Mouse (Mus musculus): ENCODE data around the gene Stxbp5l. TPM values are rescaled to one million over a fixed set of nuclear protein-coding genes. Genes with fewer than 3 reads are reported as not detected.
A peak's percentile ranks its signal among the peaks of the same experiment; 100 is the strongest.
"Not testable (repeated sequence)": the region's sequence is repeated elsewhere in the genome, so short reads cannot be mapped to it uniquely, and the experiment has no call there.

Gene Stxbp5l
- total and polyA plus RNA-seq, 2 experiments from 2014 or later, result 10.0 to 14.6 TPM

DNA sequence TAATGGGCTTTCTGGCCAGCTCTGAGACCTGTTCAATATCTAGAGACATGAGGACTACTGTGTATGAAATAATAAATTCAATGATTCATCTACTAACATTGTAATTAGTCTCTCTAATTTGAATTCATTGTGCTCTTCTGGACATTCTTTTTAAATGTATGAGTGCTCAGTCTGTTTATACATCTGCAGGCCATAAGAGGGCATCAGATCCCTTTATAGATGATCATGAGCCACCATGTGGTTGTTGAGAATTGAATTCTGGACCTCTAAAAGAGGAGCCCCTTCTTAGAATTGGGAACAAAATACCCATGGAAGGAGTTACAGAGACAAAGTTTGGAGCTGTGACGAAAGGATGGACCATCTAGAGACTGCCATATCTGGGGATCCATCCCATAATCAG, 92.2 kb downstream of the Stxbp5l start:
- 46% methylated on average over 1 of the region's 1 CpGs for WGBS
- peak; percentile 58 for TF ChIP-seq CTCF (IDR thresholded peaks at IDR 0.05; ENCODE audit: low read depth)
- Histone ChIP-seq H3K27ac (ENCODE audit: low read depth, low read length) (no peak overlapping the region), H3K4me1 (ENCODE audit: insufficient read depth) (no peaks in the 10 kb centered on the region), H3K9me3 (ENCODE audit: low read length) (no peaks in the 10 kb centered on the region), H3K36me3 (ENCODE audit: insufficient read depth) (no peaks in the 10 kb centered on the region), H3K9ac (no peak overlapping the region), H3K4me3 (ENCODE audit: low read depth, low read length) (no peak overlapping the region), H3K4me2 (ENCODE audit: low read depth) (no peak overlapping the region), H3K27me3 (ENCODE audit: insufficient read depth, low read length) (no peaks in the 10 kb centered on the region)
- DNase-seq (peak; percentile 30), ATAC-seq (peak; percentile 56; the same call in 1 of the 2 replicates)

DNA sequence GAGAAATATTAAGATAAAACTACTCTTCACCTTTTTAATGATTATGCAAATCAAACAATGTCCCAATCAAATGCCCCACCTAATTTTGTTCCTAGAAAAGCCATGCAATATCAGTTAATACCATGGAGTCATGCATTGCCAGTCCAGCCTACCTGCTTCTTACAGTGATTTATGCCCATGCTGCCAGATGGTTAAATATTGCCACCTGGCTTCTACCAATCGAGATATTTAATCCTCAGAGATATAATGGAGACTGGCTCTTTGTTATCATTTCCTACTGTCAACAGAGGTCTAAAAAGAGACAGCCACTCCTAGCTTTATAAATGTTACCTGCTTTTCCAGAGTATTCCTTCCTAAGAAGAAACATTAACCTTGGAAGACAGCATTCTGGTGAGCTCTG, 104.6 kb downstream of the Stxbp5l start:
- H3K9me3 ChIP-seq (ENCODE audit: low read length), result no peaks in the 10 kb centered on the region
- H3K4me3 ChIP-seq (ENCODE audit: low read depth, low read length), result no peak overlapping the region
- no peak overlapping the region for H3K9ac ChIP-seq
- H3K36me3 ChIP-seq (ENCODE audit: insufficient read depth), result no peaks in the 10 kb centered on the region
- TF ChIP-seq CTCF (IDR thresholded peaks at IDR 0.05; ENCODE audit: low read depth), result no peak
- no peak overlapping the region for H3K4me2 ChIP-seq (ENCODE audit: low read depth)
- no peak for DNase-seq
- 74% methylated on average over 1 of the region's 1 CpGs for WGBS
- ATAC-seq, result no peak
- H3K27ac ChIP-seq (ENCODE audit: low read depth, low read length), result no peak overlapping the region
- H3K27me3 ChIP-seq (ENCODE audit: insufficient read depth, low read length), result no peaks in the 10 kb centered on the region
- no peaks in the 10 kb centered on the region for H3K4me1 ChIP-seq (ENCODE audit: insufficient read depth)

DNA sequence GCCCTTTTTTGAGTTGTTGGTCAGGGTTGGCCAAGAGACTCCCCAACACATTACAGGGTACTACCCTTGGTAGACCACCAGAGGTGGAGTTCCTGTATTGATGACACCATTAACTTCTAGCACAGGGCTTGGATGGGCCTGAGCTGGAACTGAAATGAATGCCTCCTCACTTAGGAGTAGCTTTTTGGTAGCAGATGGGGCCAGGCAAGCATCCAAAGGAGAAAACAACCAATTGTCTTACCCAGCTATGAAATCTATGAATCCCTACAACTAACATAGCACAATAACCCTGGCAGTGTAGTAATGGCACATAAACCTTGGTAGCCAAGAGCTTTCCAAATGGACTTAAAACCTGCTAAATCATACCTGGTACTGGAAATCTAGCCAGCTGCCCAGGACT, 111.1 kb downstream of the Stxbp5l start:
- H3K4me2 ChIP-seq (ENCODE audit: low read depth), result no peak overlapping the region
- DNase-seq (no peak), ATAC-seq (no peak)
- H3K9me3 ChIP-seq (ENCODE audit: low read length), result no peaks in the 10 kb centered on the region
- H3K4me3 ChIP-seq (ENCODE audit: low read depth, low read length), result no peak overlapping the region
- no peaks in the 10 kb centered on the region for H3K36me3 ChIP-seq (ENCODE audit: insufficient read depth)
- H3K27me3 ChIP-seq (ENCODE audit: insufficient read depth, low read length), result no peaks in the 10 kb centered on the region
- TF ChIP-seq CTCF (IDR thresholded peaks at IDR 0.05; ENCODE audit: low read depth), result no peak
- H3K9ac ChIP-seq, result no peak overlapping the region
- no peak overlapping the region for H3K27ac ChIP-seq (ENCODE audit: low read depth, low read length)
- H3K4me1 ChIP-seq (ENCODE audit: insufficient read depth), result no peaks in the 10 kb centered on the region

DNA sequence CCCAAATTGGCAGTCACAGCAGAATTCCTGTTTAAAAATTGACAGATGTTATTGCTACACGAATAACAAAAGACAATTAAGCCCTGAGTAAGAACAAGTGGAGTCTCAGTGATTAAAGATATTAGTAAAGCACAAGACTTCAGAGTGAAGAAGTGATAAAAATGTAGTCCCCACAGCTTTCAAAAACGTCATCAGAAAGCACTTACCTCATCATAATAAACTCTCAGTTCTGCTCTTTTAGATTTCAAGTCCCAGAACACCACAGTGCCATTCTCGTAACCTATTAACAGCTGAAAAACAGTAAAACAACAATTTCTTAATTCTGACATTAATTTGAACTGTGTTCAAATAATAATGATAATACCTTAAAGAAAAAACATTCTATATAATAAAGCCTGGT, 123.1 kb downstream of the Stxbp5l start:
- Histone ChIP-seq H3K4me2 (ENCODE audit: low read depth) (no peak overlapping the region), H3K4me1 (ENCODE audit: insufficient read depth) (no peaks in the 10 kb centered on the region), H3K36me3 (ENCODE audit: insufficient read depth) (no peaks in the 10 kb centered on the region), H3K9ac (no peak overlapping the region), H3K27me3 (ENCODE audit: insufficient read depth, low read length) (no peaks in the 10 kb centered on the region), H3K9me3 (ENCODE audit: low read length) (no peaks in the 10 kb centered on the region), H3K4me3 (ENCODE audit: low read depth, low read length) (no peak overlapping the region), H3K27ac (ENCODE audit: low read depth, low read length) (no peak overlapping the region)
- DNase-seq, result no peak
- TF ChIP-seq CTCF (IDR thresholded peaks at IDR 0.05; ENCODE audit: low read depth), result no peak
- no peak for ATAC-seq
- 62% methylated on average over 3 of the region's 3 CpGs for WGBS

DNA sequence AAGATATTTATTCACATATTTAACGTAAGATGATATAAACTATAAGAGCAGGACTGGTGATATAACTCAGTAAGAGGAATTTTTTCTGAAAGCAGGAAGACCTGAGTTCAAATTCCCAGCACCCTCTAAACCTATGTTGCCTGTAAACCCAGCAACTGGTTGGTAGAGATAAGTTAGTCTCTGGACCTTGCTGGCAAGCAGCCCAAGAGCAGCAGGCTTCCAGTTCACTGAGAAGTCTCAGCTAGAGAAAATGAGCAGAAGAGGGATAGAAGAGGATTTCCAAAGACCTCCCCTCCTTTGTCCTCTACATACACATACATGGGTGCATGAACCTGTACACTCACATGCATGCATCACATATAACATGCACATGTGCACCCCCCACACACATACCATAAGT, 165.6 kb downstream of the Stxbp5l start:
- 95% methylated on average over 1 of the region's 1 CpGs for WGBS
- H3K27me3 ChIP-seq (ENCODE audit: insufficient read depth, low read length), result no peaks in the 10 kb centered on the region
- no peaks in the 10 kb centered on the region for H3K9me3 ChIP-seq (ENCODE audit: low read length)
- H3K36me3 ChIP-seq (ENCODE audit: insufficient read depth), result no peaks in the 10 kb centered on the region
- no peak for TF ChIP-seq CTCF (IDR thresholded peaks at IDR 0.05; ENCODE audit: low read depth)
- no peak overlapping the region for H3K4me3 ChIP-seq (ENCODE audit: low read depth, low read length)
- H3K27ac ChIP-seq (ENCODE audit: low read depth, low read length), result no peak overlapping the region
- ATAC-seq (no peak), DNase-seq (no peak)
- H3K4me2 ChIP-seq (ENCODE audit: low read depth), result no peak overlapping the region
- no peaks in the 10 kb centered on the region for H3K4me1 ChIP-seq (ENCODE audit: insufficient read depth)
- H3K9ac ChIP-seq, result no peak overlapping the region

DNA sequence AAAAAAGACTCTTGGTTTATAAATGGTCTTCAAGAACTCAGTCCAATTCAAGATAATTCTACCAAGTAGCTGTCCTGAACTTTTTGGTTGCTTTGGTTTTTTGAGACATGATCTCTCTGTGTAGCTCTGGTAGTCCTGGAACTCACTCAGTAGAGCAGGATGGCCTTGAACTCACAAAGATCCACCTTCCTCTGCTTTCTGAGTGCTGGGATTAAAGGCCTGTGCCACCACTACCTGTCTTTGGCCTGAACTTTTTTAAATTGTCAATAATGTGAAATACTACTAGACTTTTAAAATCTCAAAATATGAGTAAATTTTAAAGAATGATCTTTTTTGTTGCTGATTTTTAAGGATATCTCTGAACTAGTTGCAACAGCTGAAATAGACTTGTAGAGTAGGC, 176.0 kb downstream of the Stxbp5l start:
- no peaks in the 10 kb centered on the region for H3K9me3 ChIP-seq (ENCODE audit: low read length)
- H3K4me3 ChIP-seq (ENCODE audit: low read depth, low read length), result no peak overlapping the region
- ATAC-seq (no peak), DNase-seq (no peak)
- H3K4me2 ChIP-seq (ENCODE audit: low read depth), result no peak overlapping the region
- no peak overlapping the region for H3K27ac ChIP-seq (ENCODE audit: low read depth, low read length)
- no peaks in the 10 kb centered on the region for H3K27me3 ChIP-seq (ENCODE audit: insufficient read depth, low read length)
- TF ChIP-seq CTCF (IDR thresholded peaks at IDR 0.05; ENCODE audit: low read depth), result no peak
- H3K36me3 ChIP-seq (ENCODE audit: insufficient read depth), result no peaks in the 10 kb centered on the region
- H3K9ac ChIP-seq, result no peak overlapping the region
- no peaks in the 10 kb centered on the region for H3K4me1 ChIP-seq (ENCODE audit: insufficient read depth)

DNA sequence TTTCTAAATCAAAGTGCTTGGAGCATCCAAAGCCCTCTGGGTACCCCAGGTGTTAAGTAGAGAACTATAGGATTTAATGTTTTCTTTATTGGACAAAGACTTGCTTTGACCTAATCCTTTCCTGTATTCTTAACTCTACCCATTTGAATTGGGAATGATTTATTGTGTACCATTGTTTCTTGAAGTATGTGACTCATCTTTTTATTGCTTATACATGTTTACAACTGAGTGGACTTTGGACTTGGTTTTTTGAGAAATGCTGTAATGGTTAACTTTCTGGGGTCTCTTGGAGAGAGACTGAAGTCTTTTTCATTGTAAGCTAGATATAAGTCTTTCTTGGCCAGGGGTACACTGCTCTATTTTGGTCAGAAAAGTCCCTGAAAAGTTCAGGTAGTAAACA, 190.6 kb downstream of the Stxbp5l start:
- Histone ChIP-seq H3K4me3 (ENCODE audit: low read depth, low read length) (no peak overlapping the region), H3K36me3 (ENCODE audit: insufficient read depth) (no peaks in the 10 kb centered on the region), H3K9me3 (ENCODE audit: low read length) (no peaks in the 10 kb centered on the region), H3K9ac (no peak overlapping the region), H3K27me3 (ENCODE audit: insufficient read depth, low read length) (no peaks in the 10 kb centered on the region), H3K4me1 (ENCODE audit: insufficient read depth) (no peaks in the 10 kb centered on the region), H3K4me2 (ENCODE audit: low read depth) (no peak overlapping the region), H3K27ac (ENCODE audit: low read depth, low read length) (no peak overlapping the region)
- DNase-seq, result no peak
- ATAC-seq, result no peak
- TF ChIP-seq CTCF (IDR thresholded peaks at IDR 0.05; ENCODE audit: low read depth), result no peak

DNA sequence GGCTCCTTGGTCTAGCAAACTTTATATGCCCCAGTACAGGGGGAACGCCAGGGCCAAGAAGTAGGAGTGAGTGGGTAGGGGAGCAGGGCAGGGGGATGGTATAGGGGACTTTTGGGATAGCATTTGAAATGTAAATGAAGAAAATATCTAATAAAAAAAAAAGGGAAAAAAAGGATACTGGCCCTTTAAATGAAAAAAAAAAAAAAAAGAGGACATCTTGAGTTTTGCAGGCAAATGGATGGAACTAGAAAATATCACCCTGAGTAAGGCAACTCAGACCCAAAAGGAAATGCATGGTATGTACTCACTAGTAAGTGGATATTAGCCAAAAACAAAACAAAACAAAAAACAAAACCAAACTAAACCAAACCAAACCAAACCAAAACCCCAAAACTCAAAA, 259.6 kb downstream of the Stxbp5l start:
- H3K27me3 ChIP-seq (ENCODE audit: insufficient read depth, low read length); H3K4me3 ChIP-seq (ENCODE audit: low read depth, low read length); ATAC-seq; H3K4me2 ChIP-seq (ENCODE audit: low read depth); H3K36me3 ChIP-seq (ENCODE audit: insufficient read depth); H3K4me1 ChIP-seq (ENCODE audit: insufficient read depth); H3K9me3 ChIP-seq (ENCODE audit: low read length); DNase-seq; H3K9ac ChIP-seq; H3K27ac ChIP-seq (ENCODE audit: low read depth, low read length): not testable (repeated sequence)
- 92% methylated on average over 1 of the region's 1 CpGs for WGBS
